ENCODE assay signal across 19 mouse cellular contexts in the genomic region with DNA sequence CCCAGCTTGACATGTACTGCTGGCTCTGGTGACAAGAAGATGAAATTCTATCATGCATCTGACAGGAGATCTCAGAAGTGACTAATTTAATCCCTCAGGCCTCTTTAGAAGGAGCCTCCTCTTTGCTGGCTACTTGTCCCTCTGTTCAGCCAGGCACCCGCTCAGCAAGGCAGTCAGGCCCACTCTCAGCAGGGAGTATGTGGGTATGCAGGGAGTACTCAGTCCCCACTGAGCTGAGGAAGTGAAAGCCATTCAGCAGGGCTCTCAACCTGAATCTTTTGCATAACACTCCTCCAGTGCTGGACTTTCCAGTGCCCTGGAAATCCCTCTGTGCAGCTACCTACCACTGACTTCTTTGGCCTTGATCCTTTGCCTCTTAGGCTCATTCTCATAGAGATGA.
DNase-seq lines count a peak whose midpoint lies in the region; ATAC-seq lines count a peak whose summit lies in the region.
"Had no signal": no experiment of that assay in that cellular context is flagged by ENCODE, and none has a peak within 500 bp of the region (broad histone marks: within the 10 kb centered on the region; RNA-seq: fewer than 3 reads in every experiment).

No protein-coding gene starts in this region.

- peaks cover 4% of the 10 kb centered on the region for H3K9me3 ChIP-seq in kidney, embryonic 14.5 days (ENCODE audit: control insufficient read depth, low read length)
- H3K9me3 ChIP-seq in kidney, embryonic 15.5 days (replicated peaks), result no peaks in the 10 kb centered on the region
- H3K9me3 ChIP-seq: embryonic facial prominence, embryonic 10.5 days had no signal

- no peak overlapping the region for H3K4me3 ChIP-seq in kidney, embryonic 14.5 days (ENCODE audit: low read length)
- no peak overlapping the region for H3K4me3 ChIP-seq in kidney, embryonic 15.5 days (replicated peaks)
- H3K4me3 ChIP-seq: embryonic facial prominence, embryonic 10.5 days; forebrain, embryonic 13.5 days; heart, embryonic 12.5 days; hindbrain, embryonic 15.5 days had no signal

- no peak overlapping the region for H3K9ac ChIP-seq in kidney, embryonic 14.5 days (ENCODE audit: low read depth, low read length)
- H3K9ac ChIP-seq in kidney, embryonic 15.5 days, result no peak overlapping the region
- H3K9ac ChIP-seq: forebrain, embryonic 13.5 days; forebrain, postnatal 0 days; heart, embryonic 12.5 days; hindbrain, embryonic 15.5 days had no signal

- 0 out of 2 replicates have a peak, but pooled peaks have one; percentile 62 for ATAC-seq in kidney, embryonic 14.5 days (ENCODE audit: low FRiP score, low TSS enrichment)
- ATAC-seq in kidney, embryonic 15.5 days (replicated peaks; ENCODE audit: low FRiP score), result no peak; the same call in 1 of the 2 replicates
- 0 out of 2 replicates have a peak, but pooled peaks have one; percentile 29 for ATAC-seq in common myeloid progenitor, adult 5-6 weeks (replicated peaks; ENCODE audit: low read depth, poor library complexity, severe bottlenecking)
- ATAC-seq: activated CD4-positive, CD25-positive, alpha-beta regulatory T cell, adult 4 months; forebrain, embryonic 13.5 days had no signal

- H3K36me3 ChIP-seq in kidney, embryonic 14.5 days (ENCODE audit: control insufficient read depth, insufficient read depth, low read length), result no peaks in the 10 kb centered on the region
- no peaks in the 10 kb centered on the region for H3K36me3 ChIP-seq in kidney, embryonic 15.5 days
- no peaks in the 10 kb centered on the region for H3K36me3 ChIP-seq in splenic B cell, adult 2 months (ENCODE audit: control insufficient read depth, insufficient read depth, low read length, poor library complexity, severe bottlenecking)
- H3K36me3 ChIP-seq: embryonic facial prominence, embryonic 10.5 days; G1E; heart, embryonic 12.5 days; hindbrain, embryonic 15.5 days had no signal

- no peak overlapping the region for H3K4me2 ChIP-seq in kidney, embryonic 14.5 days (replicated peaks; ENCODE audit: low read depth, low read length)
- no peak overlapping the region for H3K4me2 ChIP-seq in kidney, embryonic 15.5 days
- H3K4me2 ChIP-seq: forebrain, embryonic 13.5 days; heart, embryonic 12.5 days; hindbrain, embryonic 15.5 days had no signal

- no peaks in the 10 kb centered on the region for H3K27me3 ChIP-seq in kidney, embryonic 14.5 days (ENCODE audit: control insufficient read depth, insufficient read depth, low read length)
- H3K27me3 ChIP-seq in kidney, embryonic 15.5 days, result peaks cover 23% of the 10 kb centered on the region; the same call in 1 of the 2 replicates
- no peaks in the 10 kb centered on the region for H3K27me3 ChIP-seq in splenic B cell, adult 2 months (ENCODE audit: control insufficient read depth, insufficient read depth, low read length, poor library complexity, severe bottlenecking)
- H3K27me3 ChIP-seq: forebrain, embryonic 13.5 days; hindbrain, embryonic 15.5 days had no signal

- 44% methylated on average over 1 of the region's 1 CpGs for WGBS in kidney, embryonic 14.5 days
- 65% methylated on average over 1 of the region's 1 CpGs for WGBS in kidney, embryonic 15.5 days

- no peak overlapping the region for H3K27ac ChIP-seq in kidney, embryonic 14.5 days (ENCODE audit: low read depth, low read length)
- no peak overlapping the region for H3K27ac ChIP-seq in kidney, embryonic 15.5 days
- H3K27ac ChIP-seq: embryonic facial prominence, embryonic 10.5 days; forebrain, embryonic 13.5 days; hindbrain, embryonic 15.5 days had no signal

- H3K4me1 ChIP-seq in kidney, embryonic 14.5 days (ENCODE audit: control insufficient read depth, insufficient read depth, low read length), result no peaks in the 10 kb centered on the region
- H3K4me1 ChIP-seq in kidney, embryonic 15.5 days, result peaks cover 12% of the 10 kb centered on the region
- H3K4me1 ChIP-seq: embryonic facial prominence, embryonic 10.5 days; forebrain, embryonic 13.5 days; hindbrain, embryonic 15.5 days had no signal

- peak; percentile 3 to 8 for DNase-seq in spleen, postnatal 36 days (ENCODE audit: low spot score in 2 of 2)
- DNase-seq in spleen, postnatal 4 days (ENCODE audit: low spot score in 2 of 2), result no peak
- DNase-seq in splenic B cell, adult 2 months (ENCODE audit: low read depth, low spot score), result peak; percentile 25
- no peak for DNase-seq in lung, postnatal 36 days
- no peak for DNase-seq in thymus, postnatal 0 days (ENCODE audit: low spot score)
- DNase-seq: adrenal gland, postnatal 14 days; cerebellum, adult 18-20 months; cerebellum, adult 9-11 months; cerebellum, postnatal 36 days; forebrain, postnatal 0 days had no signal

Comparison
In these comparisons a context has a peak if more than half of its experiments do, and no peak if none do; other contexts are left out.
1. DNase-seq: peak in spleen, postnatal 36 days (2 of 2) and splenic B cell, adult 2 months (single experiment); none in spleen, postnatal 4 days (0 of 2), lung, postnatal 36 days (single experiment) and thymus, postnatal 0 days (single experiment).